Comparison of ENCODE assay signal across 13 mouse cellular contexts in genomic region chr2:151921068-151921467, GRCm38 (mm10). TPM values are rescaled to one million over a fixed set of nuclear protein-coding genes. Genes with fewer than 3 reads are reported as not detected.
"Had no signal": no experiment of that assay in that cellular context is flagged by ENCODE, and none has a peak within 500 bp of the region (broad histone marks: within the 10 kb centered on the region; RNA-seq: fewer than 3 reads in every experiment).

No protein-coding gene starts in this region.

- H3K36me3 ChIP-seq: intestine, embryonic 15.5 days; liver, embryonic 12.5 days; midbrain, embryonic 12.5 days had no signal

- H3K9me3 ChIP-seq: intestine, embryonic 15.5 days; liver, embryonic 12.5 days; megakaryocyte, embryonic 14.5 days; midbrain, embryonic 12.5 days had no signal

- H3K4me2 ChIP-seq: intestine, embryonic 15.5 days; liver, embryonic 12.5 days; lung, embryonic 14.5 days; midbrain, embryonic 12.5 days had no signal

- H3K9ac ChIP-seq: intestine, embryonic 15.5 days; liver, embryonic 12.5 days; lung, embryonic 14.5 days; midbrain, embryonic 12.5 days had no signal

- H3K4me3 ChIP-seq: intestine, embryonic 15.5 days; layer of hippocampus, adult 2 months; liver, embryonic 12.5 days; megakaryocyte, embryonic 14.5 days; midbrain, embryonic 12.5 days had no signal

- ATAC-seq: liver, embryonic 12.5 days; midbrain, embryonic 16.5 days had no signal

- H3K4me1 ChIP-seq: liver, embryonic 12.5 days had no signal

- H3K27me3 ChIP-seq: intestine, embryonic 15.5 days; liver, embryonic 12.5 days; midbrain, embryonic 12.5 days had no signal

- H3K27ac ChIP-seq: intestine, embryonic 15.5 days; layer of hippocampus, adult 2 months; liver, embryonic 12.5 days; macrophage; midbrain, embryonic 12.5 days had no signal

- DNase-seq: kidney, adult 18-20 months; kidney, postnatal 36 days; right cerebral cortex, postnatal 14 days; thymus, adult 2 months; thymus, postnatal 25 days had no signal

RNA-seq across cellular contexts. Expression of gene Angpt4, which starts 10.1 kb away (rescaled TPM):
- polyA plus RNA-seq: macrophage had no signal
